Mouse (Mus musculus): ENCODE measurements around the gene Gm853.

DNA sequence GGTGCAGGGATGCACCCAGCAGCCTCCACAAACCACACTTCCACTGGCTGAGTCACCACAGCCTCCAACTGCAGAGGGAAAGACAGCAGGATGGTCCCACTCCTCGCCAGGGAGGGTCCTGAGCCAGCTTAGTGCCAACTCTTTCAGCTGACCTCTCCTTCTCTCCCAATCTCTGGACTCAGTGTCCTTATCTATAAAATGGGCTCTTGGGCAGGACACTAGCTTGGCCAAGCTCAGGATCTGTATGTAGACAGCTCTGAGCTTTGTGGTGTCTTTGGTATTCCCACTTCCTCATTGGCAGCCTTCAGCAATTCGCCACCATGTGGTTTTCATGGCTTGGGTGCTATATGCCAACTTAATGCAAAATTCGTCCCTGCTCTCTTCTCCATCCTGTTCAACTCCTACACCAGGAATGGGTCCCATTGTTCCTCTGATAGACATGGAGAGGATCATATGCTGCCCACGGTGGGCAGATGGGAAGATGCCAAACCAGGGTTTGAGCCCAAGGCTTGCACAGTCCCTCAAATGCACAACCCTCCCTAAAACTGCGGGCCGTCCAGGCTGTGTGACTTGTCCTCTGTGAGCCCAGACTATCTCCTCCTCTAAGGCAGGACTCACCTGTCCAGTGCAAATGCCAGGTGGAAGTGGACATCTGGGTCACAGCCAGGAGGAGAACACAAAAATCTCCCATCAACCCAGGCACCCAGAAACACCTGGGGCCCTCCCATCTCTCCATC lies 48.6 kb upstream of the Gm853 start:
- TF ChIP-seq EP300 (IDR thresholded peaks at IDR 0.05; ENCODE audit: low read depth) = no peak
- no peak for TF ChIP-seq CTCF (IDR thresholded peaks at IDR 0.05; ENCODE audit: low read depth)

Measured in liver, embryonic 14.5 days (tissue).